Mouse (Mus musculus): ENCODE measurements around the gene Kcnk16. TPM values are rescaled to one million over a fixed set of nuclear protein-coding genes. Genes with fewer than 3 reads are reported as not detected.
"Not testable (repeated sequence)": the region's sequence is repeated elsewhere in the genome, so short reads cannot be mapped to it uniquely, and the experiment has no call there.

Kcnk16 gene
- not detected in 2 replicates for polyA plus RNA-seq (2015; fragmentation: Nextera tagmentation; extraction: Ambion mirVana)

DNA sequence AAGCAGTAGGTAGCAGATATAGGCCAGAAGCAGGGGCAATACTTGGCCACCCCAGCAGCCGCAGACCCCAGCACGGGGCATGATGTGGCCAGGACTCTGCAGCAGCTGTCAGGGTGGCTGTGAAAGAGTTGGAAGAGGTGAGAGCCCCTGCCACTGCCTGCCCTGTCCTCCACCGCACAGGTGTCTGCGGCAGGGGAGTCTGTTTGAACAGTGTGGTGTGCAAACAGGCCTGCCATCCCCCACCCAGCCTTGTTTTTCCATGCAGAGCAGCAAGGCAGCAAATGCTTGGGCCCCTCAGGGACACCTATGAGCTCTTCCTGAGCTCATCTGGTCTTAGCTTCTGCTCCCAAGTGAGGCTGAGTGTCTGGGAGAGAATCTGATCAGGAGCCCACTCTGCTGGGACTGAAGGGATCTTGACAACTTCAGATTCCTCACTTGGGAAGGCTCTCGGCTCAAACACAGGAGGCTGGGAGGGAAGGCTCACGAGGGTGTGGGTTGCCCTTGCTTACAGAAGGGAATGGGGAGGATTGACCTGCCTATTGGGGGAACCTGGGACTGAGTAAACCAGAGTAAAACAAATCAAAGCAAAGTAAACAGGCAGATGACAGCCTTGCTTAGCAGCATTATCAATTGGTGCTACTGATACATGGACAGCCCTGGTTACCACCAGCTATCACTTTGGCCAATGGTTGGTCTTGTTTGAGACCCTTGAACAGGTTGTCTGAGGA, at the start of gene Kcnk16:
Kcnk16 (minus strand) TSS at position 118 of the 728 bp plus-strand sequence.
- Histone ChIP-seq H3K9ac (no peak within 1 kb of the TSS), H3K4me3 (no peak within 1 kb of the TSS), H3K9me3 (replicated peaks) (peaks cover 8% of the 10 kb centered on the region), H3K27ac (no peak within 1 kb of the TSS), H3K4me1 (no peaks in the 10 kb centered on the region), H3K36me3 (ENCODE audit: poor library complexity, severe bottlenecking) (no peaks in the 10 kb centered on the region), H3K4me2 (no peak within 1 kb of the TSS), H3K27me3 (no peaks in the 10 kb centered on the region)
- WGBS = 82% methylated on average over 6 of the region's 6 CpGs
- ATAC-seq = no peak

DNA sequence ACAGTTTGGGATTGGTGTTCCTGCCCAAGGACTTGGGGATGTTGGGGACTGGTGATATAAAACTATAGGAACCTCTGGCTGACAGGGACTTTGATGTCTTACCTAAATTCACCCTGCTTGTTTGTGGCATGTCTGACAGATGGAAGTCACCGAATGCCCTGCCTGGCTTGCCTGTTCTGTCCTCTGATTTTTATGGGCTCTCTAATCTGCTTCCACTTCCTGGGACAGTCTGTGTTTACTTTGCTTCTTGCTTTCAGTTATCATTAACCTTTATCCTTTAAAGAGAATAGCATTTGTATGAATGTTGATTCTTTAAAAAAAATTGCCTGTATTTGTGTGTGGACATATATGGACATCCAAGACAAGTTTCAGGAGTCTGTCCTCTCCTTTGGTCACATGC, 46.1 kb upstream of the Kcnk16 start:
- 87% methylated on average over 1 of the region's 1 CpGs for WGBS
- H3K4me3 ChIP-seq = no peak overlapping the region
- H3K9me3 ChIP-seq (replicated peaks) = no peaks in the 10 kb centered on the region
- H3K9ac ChIP-seq = no peak overlapping the region
- H3K27ac ChIP-seq = no peak overlapping the region
- no peaks in the 10 kb centered on the region for H3K27me3 ChIP-seq
- ATAC-seq = no peak
- no peak overlapping the region for H3K4me2 ChIP-seq
- H3K36me3 ChIP-seq (ENCODE audit: poor library complexity, severe bottlenecking) = peaks cover 51% of the 10 kb centered on the region
- H3K4me1 ChIP-seq = no peaks in the 10 kb centered on the region

DNA sequence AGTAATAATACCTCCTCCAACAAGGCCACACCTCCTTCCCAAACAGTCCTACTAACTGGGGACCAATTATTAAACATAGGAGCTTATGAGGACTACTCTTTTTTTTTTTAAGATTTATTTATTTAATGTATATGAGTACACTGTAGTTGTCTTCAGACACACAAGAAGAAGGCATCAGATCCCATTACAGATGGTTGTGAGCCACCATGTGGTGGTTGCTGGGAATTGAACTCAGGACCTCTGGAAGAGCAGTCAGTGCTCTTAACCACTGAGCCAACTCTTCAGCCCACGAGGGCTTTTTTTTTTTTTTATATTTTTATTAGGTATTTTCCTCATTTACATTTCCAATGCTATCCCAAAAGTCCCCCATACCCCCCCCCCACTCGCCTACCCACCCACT, 36.1 kb upstream of the Kcnk16 start:
- not testable (repeated sequence) for H3K27me3 ChIP-seq; H3K9ac ChIP-seq; H3K9me3 ChIP-seq (replicated peaks); H3K4me3 ChIP-seq; H3K27ac ChIP-seq; ATAC-seq; H3K4me1 ChIP-seq; H3K4me2 ChIP-seq
- WGBS = 61% methylated on average over 2 of the region's 2 CpGs
- H3K36me3 ChIP-seq (ENCODE audit: poor library complexity, severe bottlenecking) = peaks cover 25% of the 10 kb centered on the region

DNA sequence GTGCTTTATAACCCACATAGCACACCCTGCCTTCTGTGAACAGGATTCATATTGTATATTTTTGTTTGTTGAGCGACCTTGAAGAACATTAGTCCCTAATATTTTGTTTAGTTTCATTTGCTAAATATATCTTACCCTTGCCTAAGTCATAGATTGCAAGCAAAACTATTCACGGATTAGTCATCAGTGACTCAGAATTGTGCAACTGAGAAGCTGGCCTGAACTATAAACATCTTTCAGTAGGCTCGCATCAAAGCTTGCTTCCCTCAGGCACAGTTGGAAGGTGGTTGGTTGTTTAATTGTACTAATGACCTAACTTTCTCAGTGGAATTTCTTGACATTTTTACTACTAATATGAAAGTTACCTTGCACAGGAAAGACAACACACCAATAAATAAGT, 29.1 kb upstream of the Kcnk16 start:
- no peak for ATAC-seq
- Histone ChIP-seq H3K36me3 (ENCODE audit: poor library complexity, severe bottlenecking) (no peaks in the 10 kb centered on the region), H3K27ac (no peak overlapping the region), H3K4me3 (no peak overlapping the region), H3K9me3 (replicated peaks) (no peaks in the 10 kb centered on the region), H3K9ac (no peak overlapping the region), H3K4me2 (no peak overlapping the region), H3K4me1 (peaks cover 13% of the 10 kb centered on the region), H3K27me3 (no peaks in the 10 kb centered on the region)
- WGBS = 93% methylated on average over 3 of the region's 3 CpGs

DNA sequence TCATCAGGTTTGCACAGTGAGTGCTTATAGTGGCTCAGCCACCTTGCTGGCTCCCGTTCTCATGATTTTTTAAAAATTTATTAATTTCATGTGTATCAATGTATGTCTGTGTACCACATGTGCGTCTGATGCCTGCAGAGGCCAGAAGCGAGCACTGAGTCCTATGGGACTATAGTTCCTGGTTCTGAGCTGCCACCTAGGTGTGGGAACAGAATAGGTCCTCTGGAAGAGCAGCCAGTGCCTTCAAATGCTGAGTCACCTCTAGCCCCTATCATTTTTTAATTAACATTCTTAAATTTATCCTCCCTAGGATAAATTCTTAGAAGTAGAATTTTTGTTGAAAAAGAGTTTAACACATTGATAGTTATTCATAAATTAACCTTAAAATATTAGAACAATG, 28.6 kb upstream of the Kcnk16 start:
- Histone ChIP-seq H3K27me3 (no peaks in the 10 kb centered on the region), H3K4me3 (no peak overlapping the region), H3K4me1 (peaks cover 13% of the 10 kb centered on the region), H3K9ac (no peak overlapping the region), H3K27ac (no peak overlapping the region), H3K9me3 (replicated peaks) (no peaks in the 10 kb centered on the region), H3K4me2 (no peak overlapping the region), H3K36me3 (ENCODE audit: poor library complexity, severe bottlenecking) (no peaks in the 10 kb centered on the region)
- WGBS = 83% methylated on average over 3 of the region's 3 CpGs
- ATAC-seq = no peak

DNA sequence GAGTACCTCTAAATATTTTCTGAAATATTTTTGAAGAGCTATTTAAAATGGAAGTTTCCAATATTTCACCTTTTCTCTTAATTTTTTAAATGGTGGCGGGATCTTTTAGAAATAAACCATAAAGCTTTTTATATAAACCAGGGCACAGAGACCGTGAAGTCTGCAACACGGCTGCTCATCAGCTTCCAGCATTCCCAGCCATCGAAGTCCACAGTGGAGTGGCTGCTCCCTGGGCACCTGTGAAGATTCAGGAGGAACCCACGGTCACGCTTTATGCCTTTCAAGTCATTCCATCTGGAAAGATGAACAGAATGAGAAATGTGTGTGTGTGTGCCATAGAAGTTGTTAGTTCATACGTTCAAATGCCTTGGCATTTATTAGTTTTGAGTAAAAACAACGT, 25.9 kb upstream of the Kcnk16 start:
- H3K4me3 ChIP-seq = peak overlapping the region; percentile 55
- H3K4me2 ChIP-seq = peak overlapping the region; percentile 58
- no peaks in the 10 kb centered on the region for H3K9me3 ChIP-seq (replicated peaks)
- no peaks in the 10 kb centered on the region for H3K27me3 ChIP-seq
- H3K9ac ChIP-seq = peak overlapping the region; percentile 47
- ATAC-seq = no peak
- 53% methylated on average over 8 of the region's 8 CpGs for WGBS
- peaks cover 13% of the 10 kb centered on the region for H3K4me1 ChIP-seq
- H3K27ac ChIP-seq = no peak overlapping the region
- no peaks in the 10 kb centered on the region for H3K36me3 ChIP-seq (ENCODE audit: poor library complexity, severe bottlenecking)

DNA sequence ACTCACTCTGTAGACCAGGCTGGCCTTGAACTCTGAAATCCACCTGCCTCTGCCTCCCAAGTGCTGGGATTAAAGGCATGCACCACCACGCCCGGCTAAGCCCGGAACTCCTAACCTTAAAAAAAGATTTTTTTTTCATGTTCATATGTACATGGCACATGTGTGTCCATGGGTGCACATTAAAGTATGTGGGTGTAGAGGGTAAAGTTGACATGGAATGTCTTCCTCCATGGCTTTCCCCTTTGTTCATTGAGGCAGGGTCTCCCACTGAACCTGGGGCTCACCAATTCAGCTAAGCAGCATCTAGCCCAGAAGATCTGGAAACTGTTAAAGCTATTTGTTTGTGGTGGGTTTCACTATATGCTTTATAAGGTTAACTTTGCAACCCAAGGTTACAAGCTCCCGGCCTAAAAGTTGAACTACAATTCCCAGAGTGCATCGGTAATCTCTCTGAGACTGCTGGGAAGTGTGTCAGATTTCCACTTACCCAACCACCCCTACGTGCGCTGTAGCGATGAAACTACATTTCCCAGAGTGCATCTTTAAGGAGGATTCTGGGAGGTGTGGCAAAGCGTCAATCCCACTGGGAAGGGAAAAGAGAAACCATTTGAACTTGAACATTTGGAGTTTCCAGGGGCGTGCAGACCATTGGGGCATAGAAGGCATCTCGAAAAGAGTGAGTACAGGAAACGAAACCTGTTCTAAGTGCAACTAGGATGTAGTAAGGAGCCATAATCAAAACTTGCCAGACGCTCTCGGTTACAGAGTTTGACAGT, 25.3 kb upstream of the Kcnk16 start, which contains the start of gene Nudt13:
Nudt13 (plus strand) TSS at position 581 of the 776 bp plus-strand sequence.
- Histone ChIP-seq H3K4me2 (peak within 1 kb of the TSS; percentile 58), H3K27me3 (no peaks in the 10 kb centered on the region), H3K9ac (peak within 1 kb of the TSS; percentile 47), H3K36me3 (ENCODE audit: poor library complexity, severe bottlenecking) (no peaks in the 10 kb centered on the region), H3K27ac (no peak within 1 kb of the TSS), H3K4me1 (peaks cover 13% of the 10 kb centered on the region), H3K4me3 (peak within 1 kb of the TSS; percentile 55), H3K9me3 (replicated peaks) (no peaks in the 10 kb centered on the region)
- 25% methylated on average over 14 of the region's 14 CpGs for WGBS
- ATAC-seq = peak; percentile 98

DNA sequence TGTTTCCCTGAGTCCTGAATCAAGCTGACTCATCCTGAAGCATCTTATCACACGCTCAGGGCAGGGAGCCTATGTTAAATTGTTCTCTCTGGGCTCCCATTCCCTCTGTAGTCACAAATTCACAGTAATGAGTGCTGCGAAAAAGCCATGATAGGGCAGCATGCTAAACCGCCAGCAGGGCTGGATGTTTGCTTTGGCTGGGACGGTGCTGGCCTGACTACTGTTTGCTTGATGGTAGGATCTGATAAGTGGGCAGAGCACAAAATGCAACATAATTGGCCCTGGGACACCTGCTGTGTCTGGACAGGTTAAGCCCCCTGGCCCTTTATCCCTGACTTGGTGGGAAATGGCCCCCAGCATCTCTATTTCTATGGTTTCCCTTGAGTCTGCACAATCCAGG, 22.4 kb upstream of the Kcnk16 start:
- no peak for ATAC-seq
- no peaks in the 10 kb centered on the region for H3K27me3 ChIP-seq
- H3K27ac ChIP-seq = no peak overlapping the region
- no peak overlapping the region for H3K4me3 ChIP-seq
- no peak overlapping the region for H3K4me2 ChIP-seq
- peaks cover 13% of the 10 kb centered on the region for H3K4me1 ChIP-seq
- no peaks in the 10 kb centered on the region for H3K9me3 ChIP-seq (replicated peaks)
- WGBS = 36% methylated on average over 4 of the region's 4 CpGs
- H3K36me3 ChIP-seq (ENCODE audit: poor library complexity, severe bottlenecking) = no peaks in the 10 kb centered on the region
- no peak overlapping the region for H3K9ac ChIP-seq

DNA sequence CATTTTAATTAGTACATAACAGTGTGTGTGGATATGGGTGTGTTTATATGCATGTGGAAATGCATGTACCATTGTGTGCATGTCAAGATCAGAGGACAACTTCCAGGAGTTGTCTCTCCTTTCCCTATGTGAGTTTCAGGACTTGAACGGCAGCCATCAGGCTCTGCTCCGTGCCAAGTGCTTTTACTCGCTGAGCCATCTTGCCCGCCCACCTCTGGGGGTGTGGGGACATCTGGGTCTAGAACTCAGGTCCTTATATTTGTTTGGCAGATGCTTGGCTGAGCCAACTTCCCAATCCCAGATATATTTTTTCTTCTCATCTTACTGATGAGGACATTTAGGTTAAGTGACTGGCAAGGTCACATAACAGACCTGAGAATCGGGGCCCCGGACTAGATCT, 578 bp downstream of the Kcnk16 start:
- Histone ChIP-seq H3K27ac (no peak overlapping the region), H3K4me1 (no peaks in the 10 kb centered on the region), H3K9me3 (replicated peaks) (no peaks in the 10 kb centered on the region; the same call in 1 of the 2 replicates), H3K4me2 (no peak overlapping the region), H3K27me3 (no peaks in the 10 kb centered on the region), H3K36me3 (ENCODE audit: poor library complexity, severe bottlenecking) (no peaks in the 10 kb centered on the region), H3K9ac (no peak overlapping the region), H3K4me3 (no peak overlapping the region)
- no peak for ATAC-seq
- 74% methylated on average over 6 of the region's 6 CpGs for WGBS

DNA sequence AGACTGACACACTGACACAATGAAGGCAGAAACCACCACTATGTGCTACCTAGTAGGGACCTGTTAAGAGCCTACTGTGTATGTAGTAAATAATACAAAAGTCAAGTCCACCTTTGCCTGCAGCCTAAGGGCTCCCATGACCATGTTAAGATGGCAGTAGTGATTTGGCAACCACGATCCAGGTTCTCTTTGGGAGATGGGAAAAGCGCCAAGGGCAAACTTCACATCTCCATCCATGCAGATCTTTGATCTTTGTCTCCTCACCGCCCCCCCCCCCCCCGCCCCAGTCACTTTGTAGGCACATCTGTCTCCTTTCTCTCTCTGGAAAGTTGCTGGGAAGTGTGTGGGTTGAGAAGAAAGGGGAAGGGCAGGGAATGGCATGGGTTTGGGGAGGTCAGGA, 6.7 kb downstream of the Kcnk16 start:
- WGBS = 70% methylated on average over 4 of the region's 4 CpGs

DNA sequence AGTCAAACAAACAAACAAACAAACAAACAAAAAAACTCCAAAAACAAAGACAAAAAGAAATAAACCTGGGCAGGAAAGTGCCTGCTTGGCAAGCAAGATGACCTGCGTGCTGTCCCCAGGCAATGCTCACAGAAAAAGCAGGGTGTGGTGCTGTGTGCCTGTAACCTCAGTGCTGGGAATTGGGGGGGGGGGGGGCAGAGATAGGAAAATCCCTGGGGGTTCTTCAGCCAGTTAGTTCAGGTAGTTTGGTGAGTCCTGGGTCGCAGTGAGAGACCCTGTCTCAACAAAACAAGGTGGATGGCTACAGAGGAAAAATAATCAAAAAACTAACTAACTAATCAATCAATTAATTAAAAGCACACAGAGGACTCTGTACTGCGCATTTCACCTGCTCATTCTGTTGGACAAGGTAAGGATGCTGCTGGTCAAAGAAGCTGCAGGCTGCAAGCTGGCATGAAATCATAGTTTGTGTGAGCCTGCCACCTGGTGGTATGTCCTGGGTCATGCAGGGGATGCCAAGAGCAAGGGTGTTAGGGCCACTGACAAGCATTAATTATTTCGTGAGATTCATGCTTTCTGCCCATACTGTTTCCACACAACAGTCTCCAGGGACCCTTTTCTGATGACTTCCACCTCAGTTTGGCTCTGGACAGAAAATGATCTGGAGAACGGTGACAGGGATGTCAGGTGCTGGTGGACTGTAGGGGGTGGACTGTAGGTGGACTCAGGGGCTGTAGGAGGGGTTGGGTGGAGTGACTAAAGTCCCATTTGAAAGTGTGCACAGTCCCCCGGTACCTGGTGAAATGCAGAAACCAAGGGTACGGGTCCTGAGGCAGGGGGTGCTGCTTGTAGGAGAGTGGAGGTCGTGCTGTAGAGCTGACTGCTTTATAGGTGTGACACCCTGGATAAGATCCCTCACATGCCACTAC, 10.6 kb downstream of the Kcnk16 start:
- no peak overlapping the region for H3K4me3 ChIP-seq
- WGBS = 55% methylated on average over 8 of the region's 8 CpGs
- no peak overlapping the region for H3K27ac ChIP-seq
- no peaks in the 10 kb centered on the region for H3K9me3 ChIP-seq (replicated peaks)
- H3K4me1 ChIP-seq = no peaks in the 10 kb centered on the region
- H3K4me2 ChIP-seq = no peak overlapping the region
- no peaks in the 10 kb centered on the region for H3K36me3 ChIP-seq (ENCODE audit: poor library complexity, severe bottlenecking)
- ATAC-seq = peak; percentile 74
- H3K27me3 ChIP-seq = no peaks in the 10 kb centered on the region
- H3K9ac ChIP-seq = no peak overlapping the region

More for the DNA sequence above, 6.7 kb downstream of the Kcnk16 start:
- Histone ChIP-seq H3K27me3 (no peaks in the 10 kb centered on the region), H3K9me3 (replicated peaks) (no peaks in the 10 kb centered on the region), H3K27ac (no peak overlapping the region), H3K4me1 (no peaks in the 10 kb centered on the region), H3K36me3 (ENCODE audit: poor library complexity, severe bottlenecking) (no peaks in the 10 kb centered on the region), H3K4me3 (no peak overlapping the region), H3K4me2 (no peak overlapping the region), H3K9ac (no peak overlapping the region)
- no peak for ATAC-seq

Data from forebrain, embryonic 13.5 days (tissue).